Mouse (Mus musculus) spleen, adult 2 months (tissue): ENCODE data around the gene Srek1ip1.

Experiments used
- CTCF ChIP-seq: fragments of 200-500 bp; IDR thresholded peaks from 2 replicates; pipeline ENCODE4 v1.5.1; 2011; ENCODE audit warnings: mild to moderate bottlenecking, inconsistent platforms; ENCODE audit not compliant: insufficient read depth, insufficient read length, insufficient replicate concordance; ENCODE audit errors: extremely low read depth
- POLR2A ChIP-seq: fragments of 200-500 bp; IDR thresholded peaks from 2 replicates; pipeline ENCODE4 v1.6.1; 2011; ENCODE audit warnings: low read depth, low read length, inconsistent platforms

DNA sequence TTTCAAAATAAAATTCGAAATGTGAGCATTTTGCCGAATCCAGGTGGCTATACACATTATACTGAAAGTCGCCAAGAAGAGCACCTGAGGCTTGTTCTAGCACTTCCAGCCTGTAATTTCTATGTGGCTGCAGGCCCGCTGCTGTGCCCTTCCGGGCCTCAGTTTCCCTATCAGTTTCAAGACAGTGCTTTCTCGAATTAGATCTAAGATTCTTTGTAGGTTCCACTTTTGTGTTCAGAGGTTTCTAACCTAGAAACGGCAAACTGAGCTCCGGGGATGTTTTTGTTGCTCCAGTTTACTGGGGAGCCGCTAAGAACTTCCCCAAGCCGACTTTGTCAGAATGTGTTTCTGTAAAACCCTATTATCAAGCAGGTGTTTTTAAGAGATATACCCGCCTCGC lies 25.4 kb downstream of the Srek1ip1 start:
- TF ChIP-seq CTCF (no peak), POLR2A (no peak)
